Mouse (Mus musculus) heart, adult 2 months (tissue): ENCODE results near the gene Proser1. TPM values are rescaled to one million over a fixed set of nuclear protein-coding genes. Genes with fewer than 3 reads are reported as not detected.

ENCODE experiments used
- DNase-seq, 2 experiments: peaks; one replicate each; pipeline ENCODE4 v3.0.0; 2021
- H3K27ac ChIP-seq: fragments of 200-600 bp; 2 replicates; pipeline ENCODE4 v1.8.1; 2022
- H3K27me3 ChIP-seq: fragments of 200-500 bp; 2 replicates; pipeline ENCODE4 v1.6.1; 2012; ENCODE audit warnings: mild to moderate bottlenecking, low read length, inconsistent platforms, mixed read lengths; ENCODE audit not compliant: control insufficient read depth, insufficient read depth
- H3K36me3 ChIP-seq: fragments of 200-500 bp; 2 replicates; pipeline ENCODE4 v1.6.1; 2012; ENCODE audit warnings: low read length, inconsistent platforms; ENCODE audit not compliant: control insufficient read depth, insufficient read depth
- H3K4me1 ChIP-seq: fragments of 200-500 bp; 2 replicates; pipeline ENCODE4 v1.6.1; 2011; ENCODE audit warnings: low read length; ENCODE audit not compliant: control insufficient read depth, insufficient read depth
- H3K4me3 ChIP-seq: fragments of 200-600 bp; 2 replicates; pipeline ENCODE4 v1.8.1; 2022
- H3K79me2 ChIP-seq: fragments of 200-500 bp; replicated peaks from 2 replicates; pipeline ENCODE4 v1.6.1; 2012; ENCODE audit warnings: mild to moderate bottlenecking, inconsistent platforms, low read length, moderate library complexity, mixed read lengths; ENCODE audit not compliant: control insufficient read depth, insufficient read depth
- H3K9ac ChIP-seq: fragments of 200-500 bp; 2 replicates; pipeline ENCODE4 v1.6.1; 2012; ENCODE audit warnings: low read depth, mild to moderate bottlenecking, control low read depth, inconsistent platforms, low read length, mixed read lengths
- CTCF ChIP-seq: fragments of 200-600 bp; IDR thresholded peaks from 2 replicates; pipeline ENCODE4 v1.8.1; 2022; ENCODE audit warnings: antibody characterized with exemption, mild to moderate bottlenecking, moderate library complexity
- EP300 ChIP-seq: fragments of 200-500 bp; IDR thresholded peaks from 2 replicates; pipeline ENCODE4 v1.6.1; 2011; ENCODE audit warnings: low read depth, low read length, control low read depth; ENCODE audit not compliant: insufficient read depth
- POLR2A ChIP-seq: fragments of 200-500 bp; IDR thresholded peaks from 2 replicates; pipeline ENCODE4 v1.6.1; 2011; ENCODE audit warnings: mild to moderate bottlenecking, low read depth, low read length, control low read depth; ENCODE audit not compliant: insufficient read depth
- WGBS: fragments of 180-500 bp; shearing (Covaris S2); methylation state at CpG from one replicate; pipeline ENCODE4 v1.1.7; 2018; 5-methylcytosine and 5-hydroxymethylcytosine counted together
- intact Hi-C: fragments of 180-260 bp; cut with DNase I; formaldehyde crosslinking; loops from one replicate; pipeline ENCODE4 v1.15.1; 2025
- polyA plus RNA-seq: library from polyadenylated mRNA; depleted of rRNA; stranded (reverse); fragments of >200 nt; gene quantifications from 2 replicates; pipeline ENCODE4 v1.2.3, GENCODE M21; 2012
- total RNA-seq, 2 experiments: library from RNA; stranded (reverse); gene quantifications; 2 replicates each; pipeline ENCODE4 v1.2.3; 2021

The Proser1 gene
- total and polyA plus RNA-seq, 3 experiments: 7.2 to 14.4 (median 7.9) TPM

- Histone ChIP-seq H3K9ac (no peak overlapping the region), H3K4me1 (no peaks in the 10 kb centered on the region), H3K79me2 (no peaks in the 10 kb centered on the region), H3K27ac (no peak overlapping the region), H3K36me3 (peaks cover 2% of the 10 kb centered on the region), H3K4me3 (no peak overlapping the region), H3K27me3 (no peaks in the 10 kb centered on the region)
- intact Hi-C loops: loop anchor here (2.0 kb wide), 1 partner anchor 13 kb away; no protein-coding TSS in a partner anchor
- WGBS: 67% methylated on average over 17 of the region's 17 CpGs
- no peak for DNase-seq
- no peak for TF ChIP-seq CTCF
- no peak for TF ChIP-seq EP300
- no peak for TF ChIP-seq POLR2A
These were observed 14.0 kb downstream of the Proser1 start for GRCm38 (mm10) chr3:53477468-53477867.

GRCm38 (mm10) chr3:53478419-53479046 is 15.1 kb downstream of the Proser1 start:
- DNase-seq: no peak
- Histone ChIP-seq H3K4me1 (no peaks in the 10 kb centered on the region), H3K27me3 (no peaks in the 10 kb centered on the region), H3K27ac (no peak overlapping the region), H3K9ac (no peak overlapping the region), H3K4me3 (no peak overlapping the region), H3K36me3 (peaks cover 2% of the 10 kb centered on the region; the same call in 1 of the 2 replicates), H3K79me2 (no peaks in the 10 kb centered on the region)
- intact Hi-C loops: no loop called here
- no peak for TF ChIP-seq POLR2A
- WGBS: 94% methylated on average over 30 of the region's 30 CpGs

GRCm38 (mm10) chr3:53483414-53484059 is 20.1 kb downstream of the Proser1 start:
- H3K27ac ChIP-seq: no peak overlapping the region
- TF ChIP-seq CTCF (no peak), EP300 (no peak), POLR2A (no peak)

GRCm38 (mm10) chr3:53486561-53486960 is 23.1 kb downstream of the Proser1 start:
- Histone ChIP-seq H3K9ac (no peak overlapping the region), H3K27me3 (no peaks in the 10 kb centered on the region), H3K4me1 (peaks cover 7% of the 10 kb centered on the region), H3K27ac (no peak overlapping the region; the same call in 1 of the 2 replicates), H3K36me3 (no peaks in the 10 kb centered on the region), H3K4me3 (no peak overlapping the region), H3K79me2 (no peaks in the 10 kb centered on the region)
- whole genome bisulfite sequencing: 36% methylated on average over 10 of the region's 10 CpGs
- TF ChIP-seq EP300 (no peak), CTCF (no peak), POLR2A (no peak)
- no peak for DNase-seq
- intact Hi-C loops: no loop called here

More at GRCm38 (mm10) chr3:53483414-53484059, 20.1 kb downstream of the Proser1 start:
- Histone ChIP-seq H3K27me3 (no peaks in the 10 kb centered on the region), H3K79me2 (no peaks in the 10 kb centered on the region), H3K36me3 (no peaks in the 10 kb centered on the region), H3K9ac (no peak overlapping the region), H3K4me3 (no peak overlapping the region), H3K4me1 (peaks cover 7% of the 10 kb centered on the region)
- intact Hi-C loops: no loop called here
- WGBS: 62% methylated on average over 8 of the region's 8 CpGs
- no peak for DNase-seq

GRCm38 (mm10) chr3:53486996-53487576 is 23.6 kb downstream of the Proser1 start:
- Histone ChIP-seq H3K4me3 (no peak overlapping the region), H3K79me2 (no peaks in the 10 kb centered on the region), H3K4me1 (peaks cover 7% of the 10 kb centered on the region), H3K36me3 (no peaks in the 10 kb centered on the region), H3K9ac (no peak overlapping the region), H3K27me3 (no peaks in the 10 kb centered on the region), H3K27ac (no peak overlapping the region; the same call in 1 of the 2 replicates)
- no peak for DNase-seq
- intact Hi-C loops: no loop called here
- TF ChIP-seq POLR2A: no peak
- TF ChIP-seq CTCF: no peak
- TF ChIP-seq EP300: no peak
- 36% methylated on average over 9 of the region's 9 CpGs for WGBS

- H3K27me3 ChIP-seq: no peaks in the 10 kb centered on the region
- no peak for DNase-seq
- no peak within 1 kb of the TSS; the same call in 1 of the 2 replicates for H3K27ac ChIP-seq
- intact Hi-C loops: no loop called here
- TF ChIP-seq POLR2A (no peak), CTCF (no peak), EP300 (no peak)
- no peak within 1 kb of the TSS for H3K4me3 ChIP-seq
- no peaks in the 10 kb centered on the region for H3K36me3 ChIP-seq
- 85% methylated on average over 6 of the region's 6 CpGs for WGBS
- no peaks in the 10 kb centered on the region for H3K79me2 ChIP-seq
- peaks cover 7% of the 10 kb centered on the region for H3K4me1 ChIP-seq
- H3K9ac ChIP-seq: no peak within 1 kb of the TSS
These were observed 24.9 kb downstream of the Proser1 start, which contains the start of gene Stoml3 for GRCm38 (mm10) chr3:53488353-53488752. Stoml3 (plus strand) TSS chr3:53488653.
